Mouse (Mus musculus): ENCODE measurements at regions not wholly inside any gene's neighbourhood (a gene's known extent, or its start where the extent isn't known, plus 50 kb on each side); places are given as distances from the start of the nearest gene placed in this dataset.
A peak's percentile ranks its signal among the peaks of the same experiment; 100 is the strongest.

DNA sequence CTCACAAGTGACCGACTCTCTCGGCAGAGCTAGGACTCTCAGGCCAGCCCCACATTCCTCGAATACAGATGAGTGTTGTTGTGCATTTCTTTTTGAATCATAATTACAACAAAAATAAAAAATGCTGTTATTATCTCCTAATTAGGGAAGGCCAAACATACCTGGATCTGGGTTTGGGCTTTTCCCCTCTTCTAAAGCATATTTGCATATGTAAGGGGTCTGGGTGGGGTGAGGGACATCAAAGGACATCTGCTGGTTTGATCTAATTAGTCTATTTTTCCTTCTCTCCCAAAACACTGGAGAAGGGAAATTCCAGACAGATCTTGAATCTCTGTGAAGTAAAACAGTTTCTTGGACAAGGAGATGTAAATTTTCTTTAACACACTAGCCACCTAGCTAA is 85.3 kb downstream of the Tfap2a start:
- H3K4me3 ChIP-seq = no peak overlapping the region
- no peaks in the 10 kb centered on the region; the same call in 1 of the 2 replicates for H3K27me3 ChIP-seq
- no peak overlapping the region for H3K27ac ChIP-seq
- ATAC-seq (ENCODE audit: borderline replicate concordance, extremely low read depth, low FRiP score, low TSS enrichment) = no peak
- H3K9me3 ChIP-seq = no peaks in the 10 kb centered on the region
- H3K36me3 ChIP-seq = no peaks in the 10 kb centered on the region
- WGBS = 63% methylated on average over 3 of the region's 3 CpGs
- no peaks in the 10 kb centered on the region for H3K4me1 ChIP-seq
- no peak overlapping the region for H3K4me2 ChIP-seq
- no peak overlapping the region for H3K9ac ChIP-seq

DNA sequence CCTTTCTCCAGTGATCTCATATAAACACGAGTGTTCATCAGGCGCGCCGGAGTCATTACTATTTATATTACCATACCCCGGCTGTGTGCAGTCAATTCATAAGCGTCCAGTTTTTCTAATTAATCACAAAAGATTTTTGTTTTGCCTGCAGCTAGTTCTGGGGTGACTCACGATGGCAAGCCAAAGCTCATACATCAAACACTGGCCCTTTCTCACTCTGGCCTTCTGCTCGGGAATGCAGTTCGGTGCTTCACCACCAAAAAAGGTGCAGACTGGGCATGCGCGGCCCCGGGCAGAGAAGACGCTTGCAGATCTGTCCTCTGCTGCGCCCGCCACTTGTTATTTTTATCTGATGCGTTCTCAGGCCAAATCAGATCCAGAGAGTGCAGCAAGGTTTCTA is 87.1 kb downstream of the Tfap2a start:
- no peaks in the 10 kb centered on the region for H3K4me1 ChIP-seq
- ATAC-seq (ENCODE audit: borderline replicate concordance, extremely low read depth, low FRiP score, low TSS enrichment) = no peak
- H3K9ac ChIP-seq = no peak overlapping the region
- H3K36me3 ChIP-seq = no peaks in the 10 kb centered on the region
- 0 out of 2 replicates have a peak overlapping the region, but pooled peaks have one; percentile 2 for H3K4me3 ChIP-seq
- WGBS = 35% methylated on average over 16 of the region's 16 CpGs
- peak overlapping the region; percentile 37 for H3K4me2 ChIP-seq
- no peaks in the 10 kb centered on the region for H3K9me3 ChIP-seq
- no peak overlapping the region for H3K27ac ChIP-seq
- H3K27me3 ChIP-seq = no peaks in the 10 kb centered on the region; the same call in 1 of the 2 replicates

- Histone ChIP-seq H3K4me3 (no peak overlapping the region), H3K36me3 (no peaks in the 10 kb centered on the region), H3K9ac (no peak overlapping the region), H3K9me3 (no peaks in the 10 kb centered on the region), H3K4me2 (no peak overlapping the region), H3K27me3 (no peaks in the 10 kb centered on the region; the same call in 1 of the 2 replicates), H3K27ac (no peak overlapping the region), H3K4me1 (no peaks in the 10 kb centered on the region)
- WGBS = 38% methylated on average over 10 of the region's 10 CpGs
- no peak for ATAC-seq (ENCODE audit: borderline replicate concordance, extremely low read depth, low FRiP score, low TSS enrichment)
Observed at GRCm38 (mm10) chr13:40650036-40650709, 88.0 kb downstream of the Tfap2a start.

DNA sequence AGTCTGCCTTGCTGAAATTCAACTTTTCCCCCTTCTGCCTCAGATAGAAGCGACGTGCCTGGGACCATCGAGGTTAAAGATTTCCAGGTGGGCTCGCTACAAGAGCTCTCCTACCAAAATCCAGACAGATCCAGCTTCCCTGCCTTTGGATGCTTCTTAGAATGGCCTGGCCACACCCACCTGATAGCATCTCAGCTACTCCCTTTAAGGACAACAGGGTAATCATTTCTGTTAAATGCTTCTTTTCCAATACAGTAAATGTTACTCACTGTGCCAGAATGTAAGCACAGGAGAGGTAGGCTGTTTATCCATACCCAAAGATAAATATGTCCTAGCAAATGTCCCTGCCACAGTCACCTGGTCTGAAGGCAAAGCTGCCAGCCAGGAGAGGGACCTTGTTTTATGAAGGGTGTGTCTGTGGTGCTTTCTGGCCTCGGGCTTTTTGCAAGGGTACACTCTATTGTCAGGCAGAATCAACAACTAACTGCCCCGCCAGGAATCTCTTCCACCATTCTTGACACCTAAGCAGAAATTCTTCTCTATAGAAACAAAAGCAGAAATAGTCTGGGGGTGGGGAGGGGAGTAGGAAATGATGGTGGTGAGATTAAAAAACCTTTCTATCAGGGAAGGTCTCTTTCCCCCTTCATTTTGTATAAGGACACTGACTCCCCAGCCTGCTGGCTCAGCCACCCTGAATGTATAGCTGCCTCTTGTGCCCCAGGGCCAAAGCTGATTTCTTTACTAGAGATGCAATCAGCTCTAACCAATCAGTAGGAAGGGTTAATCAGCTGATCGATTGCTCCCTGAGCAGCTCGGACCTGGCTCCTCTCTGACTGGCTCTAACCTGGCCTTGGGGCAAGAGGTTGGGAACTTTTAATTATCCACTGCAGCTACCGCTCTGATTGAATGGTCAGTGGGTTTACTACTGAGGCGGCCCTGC is 88.8 kb downstream of the Tfap2a start:
- no peak overlapping the region for H3K9ac ChIP-seq
- no peak for ATAC-seq (ENCODE audit: borderline replicate concordance, extremely low read depth, low FRiP score, low TSS enrichment)
- H3K36me3 ChIP-seq = no peaks in the 10 kb centered on the region
- no peak overlapping the region for H3K4me2 ChIP-seq
- H3K27me3 ChIP-seq = no peaks in the 10 kb centered on the region; the same call in 1 of the 2 replicates
- 46% methylated on average over 10 of the region's 10 CpGs for WGBS
- no peak overlapping the region for H3K4me3 ChIP-seq
- H3K27ac ChIP-seq = no peak overlapping the region
- no peaks in the 10 kb centered on the region for H3K9me3 ChIP-seq
- no peaks in the 10 kb centered on the region for H3K4me1 ChIP-seq

DNA sequence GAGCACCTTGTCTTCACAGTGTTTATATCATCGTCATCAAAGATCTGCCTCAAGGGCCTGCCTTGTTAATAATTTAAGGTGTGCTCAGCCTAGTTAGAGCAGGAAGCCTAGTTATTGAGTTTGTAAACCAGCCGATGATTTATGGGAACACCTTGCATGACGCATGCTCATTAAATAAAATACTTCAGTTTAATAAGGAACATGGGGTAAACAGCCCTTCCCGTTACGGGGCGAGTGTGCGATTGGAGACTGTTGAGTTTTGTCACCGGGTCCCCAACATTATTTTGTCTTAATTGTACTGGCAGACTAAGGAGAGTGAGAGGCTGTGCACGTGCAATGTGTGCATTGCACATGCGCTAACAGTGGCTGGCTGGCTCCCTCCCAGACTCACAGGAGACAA is 92.0 kb downstream of the Tfap2a start:
- H3K36me3 ChIP-seq = no peaks in the 10 kb centered on the region
- H3K27me3 ChIP-seq = no peaks in the 10 kb centered on the region; the same call in 1 of the 2 replicates
- H3K9ac ChIP-seq = no peak overlapping the region
- ATAC-seq (ENCODE audit: borderline replicate concordance, extremely low read depth, low FRiP score, low TSS enrichment) = no peak
- 85% methylated on average over 10 of the region's 10 CpGs for WGBS
- H3K4me3 ChIP-seq = no peak overlapping the region
- H3K27ac ChIP-seq = no peak overlapping the region
- H3K4me1 ChIP-seq = no peaks in the 10 kb centered on the region
- no peaks in the 10 kb centered on the region for H3K9me3 ChIP-seq
- H3K4me2 ChIP-seq = no peak overlapping the region

GRCm38 (mm10) chr13:40645646-40646045 is 92.5 kb downstream of the Tfap2a start:
- Histone ChIP-seq H3K36me3 (no peaks in the 10 kb centered on the region), H3K4me3 (no peak overlapping the region), H3K27ac (no peak overlapping the region), H3K9ac (no peak overlapping the region), H3K4me1 (no peaks in the 10 kb centered on the region), H3K27me3 (no peaks in the 10 kb centered on the region; the same call in 1 of the 2 replicates), H3K4me2 (no peak overlapping the region), H3K9me3 (no peaks in the 10 kb centered on the region)
- 86% methylated on average over 3 of the region's 3 CpGs for WGBS
- no peak for ATAC-seq (ENCODE audit: borderline replicate concordance, extremely low read depth, low FRiP score, low TSS enrichment)

DNA sequence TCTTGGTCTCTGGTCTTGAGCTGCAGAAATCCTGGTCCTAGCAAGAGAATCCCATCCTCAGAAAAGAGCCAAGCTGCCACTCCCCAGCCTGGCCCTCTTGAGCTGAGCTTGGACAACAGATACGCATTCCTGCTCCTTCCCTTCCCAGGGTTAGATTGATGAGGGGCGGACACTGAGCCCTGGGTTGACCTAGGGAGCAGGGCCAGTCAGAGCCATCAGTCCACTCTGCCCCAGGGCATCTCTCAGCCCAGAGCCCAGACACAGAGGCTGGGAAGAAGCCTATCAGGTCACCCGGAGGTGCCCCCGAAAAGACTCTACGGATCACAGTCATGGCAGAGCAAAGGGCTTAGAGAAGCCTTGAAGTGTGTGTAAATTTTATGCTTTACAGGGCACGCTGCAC is 95.2 kb downstream of the Tfap2a start:
- Histone ChIP-seq H3K9ac (no peak overlapping the region), H3K9me3 (no peaks in the 10 kb centered on the region), H3K4me2 (no peak overlapping the region), H3K27me3 (no peaks in the 10 kb centered on the region), H3K4me3 (no peak overlapping the region), H3K36me3 (no peaks in the 10 kb centered on the region), H3K4me1 (no peaks in the 10 kb centered on the region), H3K27ac (no peak overlapping the region)
- WGBS = 44% methylated on average over 6 of the region's 6 CpGs
- no peak for ATAC-seq (ENCODE audit: borderline replicate concordance, extremely low read depth, low FRiP score, low TSS enrichment)

DNA sequence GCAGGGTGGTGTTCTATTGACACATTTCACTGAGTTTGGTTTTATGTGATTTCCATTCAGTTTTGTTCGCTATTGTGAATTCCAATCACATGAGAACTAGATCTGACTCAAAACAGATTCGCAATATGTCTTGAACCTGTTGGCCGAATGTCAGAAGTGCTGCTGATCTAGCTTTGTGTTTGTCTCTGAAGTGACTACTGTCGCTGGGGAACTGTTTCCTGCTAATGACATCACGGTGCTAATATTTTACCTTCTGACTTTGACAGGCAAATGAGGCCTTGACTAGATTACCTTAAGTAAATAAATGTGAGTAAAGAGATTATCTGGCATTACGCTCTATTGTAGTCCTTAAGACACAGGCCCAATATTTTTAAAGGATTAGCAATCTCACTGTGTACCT is 100.9 kb downstream of the Tfap2a start:
- H3K4me3 ChIP-seq = no peak overlapping the region
- no peaks in the 10 kb centered on the region for H3K27me3 ChIP-seq
- 74% methylated on average over 6 of the region's 6 CpGs for WGBS
- no peaks in the 10 kb centered on the region for H3K4me1 ChIP-seq
- no peaks in the 10 kb centered on the region for H3K36me3 ChIP-seq
- no peak overlapping the region for H3K4me2 ChIP-seq
- no peak for ATAC-seq (ENCODE audit: borderline replicate concordance, extremely low read depth, low FRiP score, low TSS enrichment)
- H3K9ac ChIP-seq = no peak overlapping the region
- no peaks in the 10 kb centered on the region for H3K9me3 ChIP-seq
- no peak overlapping the region for H3K27ac ChIP-seq

- H3K4me3 ChIP-seq = no peak overlapping the region
- H3K27me3 ChIP-seq = no peaks in the 10 kb centered on the region
- no peaks in the 10 kb centered on the region for H3K4me1 ChIP-seq
- ATAC-seq (ENCODE audit: borderline replicate concordance, extremely low read depth, low FRiP score, low TSS enrichment) = no peak
- H3K9me3 ChIP-seq = no peaks in the 10 kb centered on the region
- no peaks in the 10 kb centered on the region for H3K36me3 ChIP-seq
- no peak overlapping the region for H3K4me2 ChIP-seq
- H3K27ac ChIP-seq = no peak overlapping the region
- no peak overlapping the region for H3K9ac ChIP-seq
- 95% methylated on average over 20 of the region's 20 CpGs for WGBS
Observed at GRCm38 (mm10) chr13:40617881-40618280, 120.3 kb downstream of the Tfap2a start.

- Histone ChIP-seq H3K27ac (no peak overlapping the region), H3K9ac (no peak overlapping the region), H3K9me3 (no peaks in the 10 kb centered on the region), H3K36me3 (no peaks in the 10 kb centered on the region), H3K27me3 (no peaks in the 10 kb centered on the region), H3K4me2 (no peak overlapping the region), H3K4me1 (no peaks in the 10 kb centered on the region), H3K4me3 (no peak overlapping the region)
- ATAC-seq (ENCODE audit: borderline replicate concordance, extremely low read depth, low FRiP score, low TSS enrichment) = no peak
- WGBS = 79% methylated on average over 4 of the region's 4 CpGs
Observed at GRCm38 (mm10) chr13:40608526-40608925, 129.7 kb downstream of the Tfap2a start.

- Histone ChIP-seq H3K4me1 (no peaks in the 10 kb centered on the region), H3K36me3 (no peaks in the 10 kb centered on the region), H3K27me3 (no peaks in the 10 kb centered on the region), H3K27ac (no peak overlapping the region), H3K4me2 (peak overlapping the region; percentile 56), H3K4me3 (peak overlapping the region; percentile 26), H3K9ac (peak overlapping the region; percentile 16; the same call in 1 of the 2 replicates), H3K9me3 (no peaks in the 10 kb centered on the region)
- ATAC-seq (ENCODE audit: borderline replicate concordance, extremely low read depth, low FRiP score, low TSS enrichment) = 0 out of 2 replicates have a peak, but pooled peaks have one; percentile 8
- WGBS = 34% methylated on average over 24 of the region's 25 CpGs
Observed at GRCm38 (mm10) chr13:40606405-40607271, 131.5 kb downstream of the Tfap2a start.
